Mouse (Mus musculus) splenic B cell, adult 2 months (primary cell): ENCODE measurements around the gene Slc39a11.

Source experiments
- DNase-seq: peaks from one replicate; pipeline ENCODE4 v3.0.0-alpha.2; 2011; ENCODE audit warnings: low read depth, low spot score
- H3K27me3 ChIP-seq: 2 replicates; pipeline ENCODE4 v1.6.1; 2012; ENCODE audit warnings: mild to moderate bottlenecking, low read length, moderate library complexity, mixed read lengths; ENCODE audit not compliant: control insufficient read depth, poor library complexity, insufficient read depth, severe bottlenecking
- H3K36me3 ChIP-seq: 2 replicates; pipeline ENCODE4 v1.6.1; 2012; ENCODE audit warnings: mild to moderate bottlenecking, low read length, moderate library complexity, mixed read lengths; ENCODE audit not compliant: control insufficient read depth, poor library complexity, insufficient read depth, severe bottlenecking

The Slc39a11 gene

DNA sequence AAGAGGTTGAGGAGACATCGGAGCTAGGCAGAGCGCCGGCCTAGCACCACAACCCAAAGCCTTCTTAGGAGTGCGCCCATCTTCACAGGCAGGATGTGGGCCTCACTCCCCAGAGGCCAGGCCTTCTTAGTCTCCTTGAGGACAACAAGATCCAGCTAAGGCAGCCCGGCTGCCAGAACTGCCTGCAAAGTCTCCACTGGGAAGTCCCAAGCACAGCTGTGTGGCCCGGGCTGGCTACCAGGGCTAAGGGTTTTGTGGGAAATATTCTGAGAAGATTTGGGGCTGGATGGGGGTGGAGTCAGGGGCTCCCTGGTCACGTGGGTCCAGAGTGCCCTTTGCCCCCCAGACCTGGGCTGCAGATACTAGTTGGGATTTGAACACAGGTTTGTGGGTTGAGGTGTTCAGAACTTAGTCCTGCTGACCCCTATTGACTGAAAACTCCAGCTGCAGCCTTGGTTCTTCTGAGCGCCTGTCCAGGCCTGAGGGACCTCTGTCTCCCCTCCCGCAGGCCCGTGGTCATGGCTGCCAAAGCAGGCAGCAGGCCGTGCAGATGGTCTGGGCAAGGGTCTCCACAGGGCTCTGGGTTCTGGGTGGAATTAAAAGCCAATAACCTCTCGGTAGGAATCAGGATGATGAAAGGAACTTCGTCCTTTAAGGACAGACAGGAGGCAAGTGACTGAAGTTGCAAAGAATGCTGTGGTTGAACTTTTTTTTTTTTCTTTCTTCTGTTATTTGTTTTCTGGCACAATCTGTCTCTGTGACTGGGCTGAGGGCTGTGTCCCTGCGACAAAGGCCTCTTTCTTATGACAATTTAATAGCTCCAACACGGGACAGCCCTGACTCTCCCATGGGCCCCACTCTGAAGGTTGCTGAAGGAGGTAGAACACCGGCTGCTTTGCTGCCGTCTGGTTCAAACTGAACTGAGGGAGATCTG is 357.8 kb downstream of the Slc39a11 start:
- H3K27me3 ChIP-seq = no peaks in the 10 kb centered on the region
- no peak for DNase-seq
- H3K36me3 ChIP-seq = no peaks in the 10 kb centered on the region

GRCm38 (mm10) chr11:113290911-113291310 is 359.0 kb downstream of the Slc39a11 start:
- no peak for DNase-seq
- Histone ChIP-seq H3K36me3 (no peaks in the 10 kb centered on the region), H3K27me3 (no peaks in the 10 kb centered on the region)

- no peak for DNase-seq
- no peaks in the 10 kb centered on the region for H3K36me3 ChIP-seq
- H3K27me3 ChIP-seq = no peaks in the 10 kb centered on the region
These were observed 364.7 kb downstream of the Slc39a11 start for GRCm38 (mm10) chr11:113284951-113285741.

DNA sequence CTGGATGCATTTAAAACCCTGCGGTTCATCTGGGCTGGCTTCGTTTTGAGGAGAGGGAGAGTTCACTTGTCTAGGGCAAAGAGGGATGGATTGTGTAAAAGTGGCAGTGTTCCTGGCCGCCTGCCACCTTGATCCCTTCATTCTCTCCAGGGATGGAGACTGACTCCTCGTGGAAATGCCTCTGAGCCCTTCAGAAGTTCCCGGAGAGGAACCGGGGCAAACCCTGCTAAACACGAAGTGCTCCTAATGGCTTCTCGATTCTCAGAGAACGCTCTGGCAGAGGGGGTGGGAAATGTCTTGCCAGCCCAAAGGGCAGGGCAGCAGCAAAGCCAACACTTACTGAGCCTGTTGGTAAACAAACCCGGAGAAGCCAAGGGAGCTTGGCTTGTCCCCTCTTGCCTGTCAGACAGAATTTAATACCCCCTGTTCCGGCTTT is 366.5 kb downstream of the Slc39a11 start:
- DNase-seq = no peak
- no peaks in the 10 kb centered on the region for H3K36me3 ChIP-seq
- no peaks in the 10 kb centered on the region for H3K27me3 ChIP-seq

DNA sequence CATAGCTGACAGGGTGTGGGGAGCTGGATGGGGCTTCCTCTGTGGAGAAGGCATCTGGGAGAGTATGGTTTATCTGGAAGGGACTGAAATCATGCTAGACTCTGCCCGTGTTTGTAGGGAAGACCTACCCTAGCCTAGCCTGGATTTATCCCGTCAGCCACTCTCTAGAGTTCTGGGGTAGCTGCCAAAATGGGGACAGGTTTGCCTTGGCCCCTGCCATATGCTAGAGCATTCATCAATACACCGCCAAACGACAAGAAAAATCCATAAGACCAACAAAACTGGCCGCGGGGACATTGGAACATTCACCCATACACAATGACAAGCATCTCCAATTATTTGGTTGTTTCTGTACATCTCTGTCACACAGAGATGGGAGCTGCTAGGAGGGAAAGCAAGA is 371.6 kb downstream of the Slc39a11 start:
- Histone ChIP-seq H3K27me3 (no peaks in the 10 kb centered on the region), H3K36me3 (no peaks in the 10 kb centered on the region)
- no peak for DNase-seq

- no peak for DNase-seq
These were observed 372.8 kb downstream of the Slc39a11 start for GRCm38 (mm10) chr11:113277034-113277612.

GRCm38 (mm10) chr11:113276518-113276917 is 373.4 kb downstream of the Slc39a11 start:
- DNase-seq = no peak
- Histone ChIP-seq H3K36me3 (no peaks in the 10 kb centered on the region), H3K27me3 (no peaks in the 10 kb centered on the region)

More at GRCm38 (mm10) chr11:113277034-113277612, 372.8 kb downstream of the Slc39a11 start:
- no peaks in the 10 kb centered on the region for H3K27me3 ChIP-seq
- H3K36me3 ChIP-seq = no peaks in the 10 kb centered on the region

DNA sequence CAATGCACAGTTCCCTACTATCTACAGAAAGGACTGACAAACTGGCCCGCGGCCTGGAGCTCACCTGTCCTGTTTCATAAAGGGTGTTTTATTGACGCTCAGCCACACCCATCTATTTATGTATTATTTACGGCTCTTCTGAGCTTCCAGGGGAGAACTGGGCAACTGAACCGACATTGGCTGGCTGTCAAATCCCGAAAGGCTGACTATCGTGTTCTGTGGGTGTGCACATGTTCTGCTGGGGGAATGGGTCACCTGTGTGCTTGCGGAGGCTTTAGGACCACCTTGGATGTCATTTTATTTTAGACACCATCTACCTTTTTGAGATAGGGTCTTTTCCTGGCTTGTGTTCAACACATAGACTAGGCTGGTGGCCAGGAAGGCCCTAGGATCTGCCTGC is 375.8 kb downstream of the Slc39a11 start:
- Histone ChIP-seq H3K36me3 (no peaks in the 10 kb centered on the region), H3K27me3 (no peaks in the 10 kb centered on the region)
- no peak for DNase-seq

GRCm38 (mm10) chr11:113271857-113272256 is 378.0 kb downstream of the Slc39a11 start:
- Histone ChIP-seq H3K27me3 (no peaks in the 10 kb centered on the region), H3K36me3 (no peaks in the 10 kb centered on the region)
- DNase-seq = no peak

- DNase-seq = no peak
- Histone ChIP-seq H3K36me3 (no peaks in the 10 kb centered on the region), H3K27me3 (no peaks in the 10 kb centered on the region)
These were observed 381.0 kb downstream of the Slc39a11 start for GRCm38 (mm10) chr11:113268831-113269319.

- no peaks in the 10 kb centered on the region for H3K36me3 ChIP-seq
- no peak for DNase-seq
- H3K27me3 ChIP-seq = no peaks in the 10 kb centered on the region
These were observed 382.2 kb downstream of the Slc39a11 start for GRCm38 (mm10) chr11:113267516-113268230.

GRCm38 (mm10) chr11:113266706-113267105 is 383.2 kb downstream of the Slc39a11 start:
- no peak for DNase-seq
- Histone ChIP-seq H3K27me3 (no peaks in the 10 kb centered on the region), H3K36me3 (no peaks in the 10 kb centered on the region)

- H3K27me3 ChIP-seq = no peaks in the 10 kb centered on the region
- no peak for DNase-seq
- no peaks in the 10 kb centered on the region for H3K36me3 ChIP-seq
These were observed 384.3 kb downstream of the Slc39a11 start for GRCm38 (mm10) chr11:113265567-113265966.

GRCm38 (mm10) chr11:113263971-113264370 is 385.9 kb downstream of the Slc39a11 start:
- Histone ChIP-seq H3K27me3 (no peaks in the 10 kb centered on the region), H3K36me3 (no peaks in the 10 kb centered on the region)
- DNase-seq = no peak
